Mouse (Mus musculus): ENCODE data around the gene Zmym2. TPM values are rescaled to one million over a fixed set of nuclear protein-coding genes. Genes with fewer than 3 reads are reported as not detected.
A peak's percentile ranks its signal among the peaks of the same experiment; 100 is the strongest.

Zmym2 gene
- polyA plus RNA-seq, 1 experiment from 2014 or later: 59.0 TPM

GRCm38 (mm10) chr14:56939903-56940302 lies 53.5 kb downstream of the Zmym2 start:
- WGBS: 94% methylated on average over 1 of the region's 1 CpGs
- H3K4me1 ChIP-seq: no peaks in the 10 kb centered on the region
- no peak overlapping the region for H3K27ac ChIP-seq
- H3K4me2 ChIP-seq (replicated peaks): no peak overlapping the region
- no peaks in the 10 kb centered on the region for H3K9me3 ChIP-seq
- peaks cover 62% of the 10 kb centered on the region for H3K36me3 ChIP-seq
- no peak for ATAC-seq (ENCODE audit: low FRiP score, low read depth)
- no peak overlapping the region for H3K9ac ChIP-seq
- H3K27me3 ChIP-seq: no peaks in the 10 kb centered on the region
- H3K4me3 ChIP-seq: no peak overlapping the region

- Histone ChIP-seq H3K4me3 (no peak overlapping the region), H3K4me2 (replicated peaks) (no peak overlapping the region), H3K4me1 (no peaks in the 10 kb centered on the region), H3K27me3 (no peaks in the 10 kb centered on the region), H3K9me3 (no peaks in the 10 kb centered on the region), H3K36me3 (peaks cover 70% of the 10 kb centered on the region), H3K9ac (no peak overlapping the region), H3K27ac (no peak overlapping the region)
- ATAC-seq (ENCODE audit: low FRiP score, low read depth): no peak
- WGBS: 94% methylated on average over 4 of the region's 4 CpGs
Observed at GRCm38 (mm10) chr14:56952928-56953327, 66.5 kb downstream of the Zmym2 start.

- H3K36me3 ChIP-seq: peaks cover 65% of the 10 kb centered on the region
Observed at GRCm38 (mm10) chr14:56954393-56954792, 67.9 kb downstream of the Zmym2 start.

GRCm38 (mm10) chr14:56963969-56964734 lies 77.7 kb downstream of the Zmym2 start:
- H3K27me3 ChIP-seq: no peaks in the 10 kb centered on the region
- peaks cover 31% of the 10 kb centered on the region for H3K36me3 ChIP-seq
- H3K9me3 ChIP-seq: no peaks in the 10 kb centered on the region
- WGBS: 58% methylated on average over 2 of the region's 2 CpGs
- ATAC-seq (ENCODE audit: low FRiP score, low read depth): peak; percentile 19
- H3K9ac ChIP-seq: no peak overlapping the region
- no peak overlapping the region for H3K4me2 ChIP-seq (replicated peaks)
- H3K4me1 ChIP-seq: no peaks in the 10 kb centered on the region
- no peak overlapping the region for H3K4me3 ChIP-seq
- H3K27ac ChIP-seq: no peak overlapping the region

More at GRCm38 (mm10) chr14:56954393-56954792, 67.9 kb downstream of the Zmym2 start:
- Histone ChIP-seq H3K4me2 (replicated peaks) (no peak overlapping the region), H3K9ac (no peak overlapping the region), H3K27me3 (no peaks in the 10 kb centered on the region), H3K4me1 (no peaks in the 10 kb centered on the region), H3K4me3 (no peak overlapping the region), H3K27ac (no peak overlapping the region), H3K9me3 (no peaks in the 10 kb centered on the region)
- no peak for ATAC-seq (ENCODE audit: low FRiP score, low read depth)

- Histone ChIP-seq H3K4me3 (no peak overlapping the region), H3K27ac (no peak overlapping the region), H3K4me1 (no peaks in the 10 kb centered on the region), H3K27me3 (no peaks in the 10 kb centered on the region), H3K9me3 (no peaks in the 10 kb centered on the region), H3K36me3 (no peaks in the 10 kb centered on the region), H3K4me2 (replicated peaks) (no peak overlapping the region), H3K9ac (no peak overlapping the region)
- ATAC-seq (ENCODE audit: low FRiP score, low read depth): no peak
- WGBS: 80% methylated on average over 8 of the region's 8 CpGs
Observed at GRCm38 (mm10) chr14:56969653-56970052, 83.2 kb downstream of the Zmym2 start.

- no peaks in the 10 kb centered on the region for H3K36me3 ChIP-seq
- 75% methylated on average over 11 of the region's 11 CpGs for WGBS
- H3K4me2 ChIP-seq (replicated peaks): no peak overlapping the region
- ATAC-seq (ENCODE audit: low FRiP score, low read depth): no peak
- no peaks in the 10 kb centered on the region for H3K27me3 ChIP-seq
- H3K4me3 ChIP-seq: no peak overlapping the region
- H3K4me1 ChIP-seq: no peaks in the 10 kb centered on the region
- no peaks in the 10 kb centered on the region; the same call in 1 of the 2 replicates for H3K9me3 ChIP-seq
- H3K9ac ChIP-seq: no peak overlapping the region
- no peak overlapping the region for H3K27ac ChIP-seq
Observed at GRCm38 (mm10) chr14:56970160-56970559, 83.7 kb downstream of the Zmym2 start.

DNA sequence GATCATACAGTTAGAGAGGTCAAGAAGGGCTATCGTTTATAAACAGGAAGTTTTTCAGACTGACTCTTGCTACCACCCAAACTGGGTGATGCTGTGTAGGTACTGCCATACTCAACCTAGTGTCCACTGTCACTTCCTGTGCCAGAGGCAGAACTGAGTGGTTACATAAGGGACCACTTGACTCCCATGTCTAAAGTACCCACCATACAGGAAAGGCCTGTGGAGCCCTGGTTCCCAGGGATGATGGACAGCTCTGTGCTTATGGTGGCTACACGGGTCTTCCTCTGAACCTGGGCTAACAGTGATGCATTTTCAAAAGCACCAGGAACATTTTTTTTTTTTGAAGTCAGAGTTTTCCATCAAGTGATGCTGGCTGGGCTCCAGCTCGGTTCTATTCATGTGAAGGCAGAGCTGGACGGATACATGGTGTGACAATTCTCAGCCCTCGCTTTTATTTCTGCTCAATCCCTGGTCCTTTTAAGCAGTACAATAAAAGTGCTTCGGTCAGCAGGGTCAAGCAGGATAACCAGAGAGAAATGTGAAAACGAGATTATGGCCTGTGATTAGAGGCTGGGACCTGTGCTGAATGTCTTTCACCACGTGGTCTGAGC lies 91.7 kb downstream of the Zmym2 start:
- 45% methylated on average over 8 of the region's 8 CpGs for WGBS
- Histone ChIP-seq H3K9me3 (no peaks in the 10 kb centered on the region; the same call in 1 of the 2 replicates), H3K4me2 (replicated peaks) (no peak overlapping the region), H3K27ac (no peak overlapping the region), H3K4me3 (no peak overlapping the region), H3K36me3 (no peaks in the 10 kb centered on the region), H3K4me1 (no peaks in the 10 kb centered on the region), H3K27me3 (no peaks in the 10 kb centered on the region), H3K9ac (no peak overlapping the region)
- ATAC-seq (ENCODE audit: low FRiP score, low read depth): no peak

DNA sequence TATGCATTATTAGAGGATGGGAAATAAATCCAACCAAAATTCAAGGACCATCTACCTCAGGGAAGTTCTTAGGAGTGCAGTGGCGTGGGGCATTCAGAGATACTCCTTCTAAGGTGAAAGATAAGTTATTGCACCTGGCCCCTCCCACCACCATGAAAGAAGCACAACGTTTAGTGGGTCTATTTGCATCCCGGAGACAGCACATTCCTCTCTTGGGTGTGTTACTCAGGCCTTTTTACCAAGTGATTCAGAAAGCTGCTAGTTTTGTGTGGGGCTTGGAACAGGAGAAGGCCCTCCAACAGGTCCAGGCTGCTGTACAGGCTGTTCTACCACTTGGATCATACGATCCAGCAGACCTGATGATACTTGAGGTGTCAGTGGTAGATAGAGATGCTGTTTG lies 102.2 kb downstream of the Zmym2 start:
- no peak overlapping the region for H3K9ac ChIP-seq
- WGBS: 70% methylated on average over 4 of the region's 4 CpGs

More for the DNA sequence above, 102.2 kb downstream of the Zmym2 start:
- no peak overlapping the region for H3K27ac ChIP-seq
- no peaks in the 10 kb centered on the region for H3K27me3 ChIP-seq
- no peak overlapping the region for H3K4me3 ChIP-seq
- H3K4me1 ChIP-seq: no peaks in the 10 kb centered on the region
- H3K4me2 ChIP-seq (replicated peaks): no peak overlapping the region
- H3K9me3 ChIP-seq: no peaks in the 10 kb centered on the region
- no peaks in the 10 kb centered on the region for H3K36me3 ChIP-seq
- ATAC-seq (ENCODE audit: low FRiP score, low read depth): no peak

Other genes starting within 250 kb of the Zmym2 start
- gene Mphosph8, start 218.4 kb upstream of the Zmym2 start, polyA plus RNA-seq (2015; fragmentation: Nextera tagmentation; extraction: Ambion mirVana): 36.0 and 39.4 TPM in 2 replicates
- 34.3 and 37.8 TPM in 2 replicates for gene Pspc1, start 108.3 kb upstream of the Zmym2 start, polyA plus RNA-seq (2015; fragmentation: Nextera tagmentation; extraction: Ambion mirVana)
- gene Zmym5, start 74.9 kb upstream of the Zmym2 start, polyA plus RNA-seq (2015; fragmentation: Nextera tagmentation; extraction: Ambion mirVana): 31.5 and 34.2 TPM in 2 replicates
- 5.7 and 6.4 TPM in 2 replicates for gene Gja3, start 171.4 kb downstream of the Zmym2 start, polyA plus RNA-seq (2015; fragmentation: Nextera tagmentation; extraction: Ambion mirVana)
- 80.7 and 92.7 TPM in 2 replicates for gene Gjb2, start 218.0 kb downstream of the Zmym2 start, polyA plus RNA-seq (2015; fragmentation: Nextera tagmentation; extraction: Ambion mirVana)
- gene Gm4491, start 229.2 kb downstream of the Zmym2 start, polyA plus RNA-seq (2015; fragmentation: Nextera tagmentation; extraction: Ambion mirVana): not detected in 2 replicates
- gene Gjb6, start 247.0 kb downstream of the Zmym2 start, polyA plus RNA-seq (2015; fragmentation: Nextera tagmentation; extraction: Ambion mirVana): 37.2 and 42.0 TPM in 2 replicates